Mouse (Mus musculus) intestine, postnatal 0 days (tissue): ENCODE measurements around the gene P2ry6. TPM values are rescaled to one million over a fixed set of nuclear protein-coding genes. Genes with fewer than 3 reads are reported as not detected.
A peak's percentile ranks its signal among the peaks of the same experiment; 100 is the strongest.

ENCODE experiments used
- ATAC-seq: fragments of 200-750 bp; cut with Nextera tagmentation; 2 replicates; pipeline ENCODE4 v1.8.0; 2017; ENCODE audit warnings: mild to moderate bottlenecking, moderate TSS enrichment, moderate library complexity
- H3K27ac ChIP-seq: fragments of 300-500 bp; sonication (generic); 2 replicates; pipeline ENCODE4 v1.5.1; 2014; ENCODE audit warnings: mild to moderate bottlenecking, low read depth, low read length, moderate library complexity
- H3K27me3 ChIP-seq: fragments of 300-500 bp; sonication (generic); replicated peaks from 2 replicates; pipeline ENCODE4 v1.6.1; 2014; ENCODE audit warnings: low read length, mixed read lengths; ENCODE audit not compliant: control insufficient read depth, insufficient read depth
- H3K36me3 ChIP-seq: fragments of 300-500 bp; sonication (generic); 2 replicates; pipeline ENCODE4 v1.6.1; 2014; ENCODE audit warnings: mild to moderate bottlenecking, moderate library complexity; ENCODE audit not compliant: control insufficient read depth, insufficient read depth
- H3K4me1 ChIP-seq: fragments of 300-500 bp; sonication (generic); replicated peaks from 2 replicates; pipeline ENCODE4 v1.6.1; 2014; ENCODE audit warnings: antibody characterized with exemption, low read length, mixed read lengths; ENCODE audit not compliant: control insufficient read depth, insufficient read depth
- H3K4me2 ChIP-seq: fragments of 300-500 bp; sonication (generic); replicated peaks from 2 replicates; pipeline ENCODE4 v1.6.1; 2014; ENCODE audit warnings: low read depth, mild to moderate bottlenecking, moderate library complexity
- H3K4me3 ChIP-seq: fragments of 300-500 bp; sonication (generic); 2 replicates; pipeline ENCODE4 v1.5.1; 2014; ENCODE audit warnings: low read depth, low read length
- H3K9ac ChIP-seq: fragments of 300-500 bp; sonication (generic); 2 replicates; pipeline ENCODE4 v1.6.1; 2014; ENCODE audit warnings: mild to moderate bottlenecking, low read depth, low read length
- H3K9me3 ChIP-seq: fragments of 300-500 bp; sonication (generic); 2 replicates; pipeline ENCODE4 v1.6.1; 2016; ENCODE audit warnings: mixed run types; ENCODE audit not compliant: control insufficient read depth
- CTCF ChIP-seq: sonication (generic); IDR thresholded peaks from 2 replicates; pipeline ENCODE4 v1.5.1; 2016; ENCODE audit warnings: low read depth, mild to moderate bottlenecking, control low read depth, antibody characterized with exemption, moderate library complexity
- WGBS: fragments of 180-500 bp; shearing (Covaris S2); extraction: QIAGEN DNeasy Blood & Tissue Kit; methylation state at CpG from one replicate; pipeline ENCODE4 v1.1.7; 2014; 5-methylcytosine and 5-hydroxymethylcytosine counted together
- polyA plus RNA-seq: library from polyadenylated mRNA; unstranded; fragments of >200 nt; fragmentation: Nextera tagmentation; extraction: Ambion mirVana; gene quantifications from 2 replicates; pipeline ENCODE4 v1.2.1, GENCODE M21; 2015

P2ry6 gene
- polyA plus RNA-seq, 1 experiment from 2014 or later, result 5.7 TPM

DNA sequence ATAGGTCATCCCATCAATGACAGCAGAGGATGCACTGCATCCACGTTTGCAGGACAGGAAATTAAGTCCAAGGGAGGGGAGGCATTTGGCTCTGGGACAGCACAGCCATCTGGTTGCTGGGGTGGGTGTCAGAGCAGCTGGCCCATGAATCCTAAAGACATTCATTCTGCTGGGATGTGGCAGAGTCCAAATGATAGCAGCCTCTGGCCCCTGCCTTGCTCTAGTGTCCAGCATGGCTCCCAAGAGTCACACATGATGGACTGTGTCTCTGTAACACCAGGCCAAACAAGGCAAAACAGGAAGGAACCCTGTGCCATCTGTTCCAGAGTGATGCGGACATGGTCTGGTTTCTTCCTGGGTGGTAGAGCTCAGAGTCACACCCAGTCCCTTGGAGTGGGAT is 22.5 kb downstream of the P2ry6 start:
- Histone ChIP-seq H3K4me2 (no peak overlapping the region), H3K9me3 (no peaks in the 10 kb centered on the region), H3K27ac (peak overlapping the region; percentile 15; the same call in 1 of the 2 replicates), H3K9ac (no peak overlapping the region), H3K4me3 (no peak overlapping the region), H3K36me3 (no peaks in the 10 kb centered on the region), H3K27me3 (no peaks in the 10 kb centered on the region), H3K4me1 (peaks cover 3% of the 10 kb centered on the region; the same call in 1 of the 2 replicates)
- WGBS, result 55% methylated on average over 2 of the region's 2 CpGs
- no peak for ATAC-seq
- no peak for TF ChIP-seq CTCF

DNA sequence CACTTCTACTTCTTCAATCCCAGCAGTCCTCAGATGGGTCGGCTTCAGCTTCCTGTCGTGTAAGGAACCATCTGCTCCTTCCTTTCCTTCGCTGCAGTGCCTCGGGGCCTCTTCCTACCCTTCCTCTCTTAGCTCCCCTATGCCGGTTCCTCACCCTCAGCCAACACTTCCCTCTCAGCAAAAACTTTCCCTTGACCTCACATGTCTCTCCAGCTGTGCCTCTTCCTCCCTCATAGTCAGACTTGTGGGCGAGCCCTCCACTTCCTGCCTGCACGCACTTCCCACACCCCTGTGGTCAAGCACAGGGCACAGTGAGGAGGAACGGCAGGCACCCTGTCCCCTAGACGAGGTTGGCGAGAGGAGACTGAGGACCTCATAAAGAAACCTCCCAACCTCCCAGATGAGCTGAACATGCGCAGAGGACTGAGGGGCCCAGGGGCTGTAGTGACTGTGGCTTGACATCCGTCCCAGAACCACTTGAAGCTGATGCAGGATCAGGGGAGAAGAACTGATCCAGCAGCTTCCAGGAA is 23.9 kb downstream of the P2ry6 start:
- Histone ChIP-seq H3K4me3 (no peak overlapping the region), H3K36me3 (no peaks in the 10 kb centered on the region), H3K27me3 (no peaks in the 10 kb centered on the region), H3K9me3 (no peaks in the 10 kb centered on the region), H3K4me2 (no peak overlapping the region), H3K27ac (no peak overlapping the region), H3K4me1 (peaks cover 3% of the 10 kb centered on the region; the same call in 1 of the 2 replicates), H3K9ac (no peak overlapping the region)
- no peak for ATAC-seq
- WGBS, result 59% methylated on average over 12 of the region's 12 CpGs
- TF ChIP-seq CTCF, result no peak

DNA sequence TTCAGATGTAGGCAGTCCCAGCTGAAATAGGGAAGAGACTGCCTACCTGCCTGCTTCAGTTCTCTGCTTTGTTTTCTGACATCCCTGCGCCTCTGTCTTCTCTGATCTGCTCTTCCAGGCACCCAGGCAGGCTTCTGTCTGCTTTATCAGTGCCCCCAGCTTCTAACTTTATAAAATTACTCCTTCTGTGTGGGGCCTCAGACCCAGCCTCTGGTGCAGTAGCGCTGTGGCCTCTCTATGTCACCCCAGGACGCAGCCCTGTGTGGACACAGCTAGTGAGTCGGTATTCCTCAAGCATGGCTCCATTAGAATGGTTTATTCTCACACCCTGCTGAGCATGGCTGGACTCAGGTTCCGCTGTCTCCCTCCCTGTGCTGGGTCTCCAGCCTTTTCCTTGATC is 24.4 kb downstream of the P2ry6 start:
- peaks cover 3% of the 10 kb centered on the region; the same call in 1 of the 2 replicates for H3K4me1 ChIP-seq
- H3K36me3 ChIP-seq, result no peaks in the 10 kb centered on the region
- H3K9me3 ChIP-seq, result no peaks in the 10 kb centered on the region
- H3K4me3 ChIP-seq, result no peak overlapping the region
- no peak overlapping the region for H3K9ac ChIP-seq
- no peak for TF ChIP-seq CTCF
- H3K4me2 ChIP-seq, result no peak overlapping the region
- H3K27me3 ChIP-seq, result no peaks in the 10 kb centered on the region
- H3K27ac ChIP-seq, result peak overlapping the region; percentile 1; the same call in 1 of the 2 replicates
- no peak for ATAC-seq
- WGBS, result 80% methylated on average over 5 of the region's 5 CpGs

DNA sequence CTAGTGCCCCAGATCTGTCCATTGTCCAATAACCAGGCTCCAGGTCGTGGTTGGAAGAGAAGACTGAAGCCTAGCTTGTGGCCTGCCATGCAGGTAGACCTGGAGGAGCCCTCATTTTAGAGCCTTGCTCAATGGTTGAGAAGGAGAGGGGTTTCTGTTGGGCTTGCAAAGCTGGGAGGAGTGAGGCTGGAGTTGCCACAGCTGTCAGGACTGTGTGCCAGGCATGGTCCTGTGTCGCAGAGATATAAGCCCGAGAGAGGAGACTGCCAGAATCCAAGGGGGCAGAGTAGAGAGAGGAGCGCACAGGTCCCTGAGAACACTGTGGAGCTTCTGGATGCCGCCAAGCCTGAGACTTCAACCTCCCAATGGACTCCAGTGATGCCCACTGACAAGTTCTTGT is 29.7 kb downstream of the P2ry6 start:
- no peak for TF ChIP-seq CTCF
- 84% methylated on average over 5 of the region's 5 CpGs for WGBS
- Histone ChIP-seq H3K4me3 (no peak overlapping the region), H3K27me3 (no peaks in the 10 kb centered on the region), H3K4me1 (no peaks in the 10 kb centered on the region; the same call in 1 of the 2 replicates), H3K36me3 (no peaks in the 10 kb centered on the region), H3K9ac (no peak overlapping the region), H3K4me2 (no peak overlapping the region), H3K9me3 (no peaks in the 10 kb centered on the region), H3K27ac (no peak overlapping the region)
- no peak for ATAC-seq

DNA sequence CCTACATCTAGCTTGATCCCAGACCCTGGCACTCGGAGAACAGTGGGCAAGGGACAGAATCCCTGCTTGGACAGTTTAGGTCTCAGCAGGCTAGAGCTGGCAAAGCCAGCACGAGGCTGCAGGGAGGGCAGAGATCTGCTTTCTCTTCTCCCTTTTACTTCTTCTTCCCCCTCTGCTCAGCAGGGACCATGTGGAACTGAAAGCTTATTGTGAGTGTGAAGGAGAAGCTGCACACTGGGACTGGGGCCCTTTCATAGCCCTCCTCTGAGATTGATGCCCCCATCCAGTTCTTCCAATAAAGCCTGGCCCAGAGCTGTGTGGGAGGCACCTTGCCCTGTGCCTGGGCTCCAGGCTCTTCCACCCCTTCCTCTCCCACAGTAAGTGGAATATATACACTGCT is 30.1 kb downstream of the P2ry6 start:
- no peak for ATAC-seq
- Histone ChIP-seq H3K36me3 (no peaks in the 10 kb centered on the region), H3K9me3 (no peaks in the 10 kb centered on the region), H3K9ac (no peak overlapping the region), H3K4me1 (no peaks in the 10 kb centered on the region), H3K4me3 (no peak overlapping the region), H3K4me2 (no peak overlapping the region), H3K27me3 (no peaks in the 10 kb centered on the region), H3K27ac (no peak overlapping the region)
- no peak for TF ChIP-seq CTCF
- 64% methylated on average over 2 of the region's 2 CpGs for WGBS

DNA sequence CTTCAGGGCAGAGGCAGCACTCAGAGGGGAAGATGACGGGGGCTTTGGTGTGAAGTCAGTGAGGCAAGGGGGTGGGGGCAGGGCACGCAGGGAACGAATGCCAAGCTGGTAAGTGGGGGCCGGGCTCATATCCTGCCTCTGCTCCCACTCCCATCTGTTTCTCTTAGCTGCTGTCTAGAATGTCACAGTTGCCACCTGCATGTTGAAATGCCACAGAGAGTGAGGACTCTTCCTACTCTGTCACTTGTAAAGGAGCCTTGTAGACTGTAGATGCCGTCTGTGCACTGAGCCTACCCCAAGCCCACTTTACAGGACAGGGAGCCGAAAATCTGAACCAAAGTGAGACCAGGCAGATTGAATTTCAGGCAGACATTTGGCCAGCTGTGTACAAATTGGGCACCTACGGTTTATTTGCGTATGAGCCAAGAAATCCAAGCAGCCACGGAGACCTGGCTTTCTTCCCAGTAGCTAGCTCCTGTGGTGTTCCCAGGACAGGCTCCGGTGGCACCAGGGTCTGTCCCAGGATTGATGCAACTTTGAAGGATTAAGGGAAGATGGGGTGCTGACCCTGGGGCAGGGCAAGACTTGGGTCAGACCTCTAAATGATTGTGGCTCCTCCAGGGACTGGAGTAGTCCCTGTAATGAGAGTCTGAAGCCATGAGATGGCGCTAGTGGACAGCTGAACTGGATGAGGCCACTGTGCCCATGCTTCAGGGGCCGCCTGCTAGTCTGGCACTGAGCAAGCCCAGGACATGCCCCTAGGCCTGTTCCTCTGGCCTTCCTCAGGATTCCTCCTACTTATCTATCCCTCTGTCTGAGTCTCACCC is 31.4 kb downstream of the P2ry6 start:
- H3K36me3 ChIP-seq, result peaks cover 3% of the 10 kb centered on the region; the same call in 1 of the 2 replicates
- H3K4me2 ChIP-seq, result no peak overlapping the region
- no peaks in the 10 kb centered on the region for H3K4me1 ChIP-seq
- WGBS, result 54% methylated on average over 12 of the region's 12 CpGs
- no peak overlapping the region for H3K4me3 ChIP-seq
- H3K27ac ChIP-seq, result no peak overlapping the region
- H3K9ac ChIP-seq, result no peak overlapping the region
- peak; percentile 48 for ATAC-seq
- no peaks in the 10 kb centered on the region for H3K9me3 ChIP-seq
- no peaks in the 10 kb centered on the region for H3K27me3 ChIP-seq
- peak; percentile 93 for TF ChIP-seq CTCF
